Mouse (Mus musculus) kidney, adult 11 months (tissue): ENCODE measurements around the gene Tbc1d8b.
"Not testable (repeated sequence)": the region's sequence is repeated elsewhere in the genome, so short reads cannot be mapped to it uniquely, and the experiment has no call there.

Experiments used
- DNase-seq: peaks from one replicate; pipeline ENCODE4 v3.0.0; 2022

Gene Tbc1d8b

GRCm38 (mm10) chrX:139684775-139685695, at the start of gene Tbc1d8b:
Gene Tbc1d8b (plus strand): TSS chrX:139684996.
- peak; percentile 89 for DNase-seq

- DNase-seq = no peak
These were observed 45.1 kb upstream of the Tbc1d8b start for GRCm38 (mm10) chrX:139639744-139640143.

GRCm38 (mm10) chrX:139640418-139640817, 44.4 kb upstream of the Tbc1d8b start:
- DNase-seq = no peak

GRCm38 (mm10) chrX:139652226-139652625, 32.6 kb upstream of the Tbc1d8b start:
- DNase-seq = peak; percentile 12

- DNase-seq = no peak
These were observed 31.5 kb upstream of the Tbc1d8b start for GRCm38 (mm10) chrX:139653292-139653691.

- DNase-seq = no peak
These were observed 30.3 kb upstream of the Tbc1d8b start for GRCm38 (mm10) chrX:139654350-139655063.

- no peak for DNase-seq
These were observed 22.7 kb upstream of the Tbc1d8b start for GRCm38 (mm10) chrX:139662111-139662510.

- DNase-seq = no peak
These were observed 19.0 kb upstream of the Tbc1d8b start for GRCm38 (mm10) chrX:139665829-139666228.

- no peak for DNase-seq
These were observed 404 bp upstream of the Tbc1d8b start for GRCm38 (mm10) chrX:139684410-139684774.

GRCm38 (mm10) chrX:139714381-139714780, 29.6 kb downstream of the Tbc1d8b start, which contains the start of gene Gm15013:
Gene Gm15013 (minus strand): TSS chrX:139714481.
- no peak for DNase-seq

- no peak for DNase-seq
These were observed 37.6 kb downstream of the Tbc1d8b start for GRCm38 (mm10) chrX:139722350-139722749.

GRCm38 (mm10) chrX:139730541-139730940, 45.7 kb downstream of the Tbc1d8b start:
- DNase-seq = peak; percentile 43

- DNase-seq = no peak
These were observed 52.3 kb downstream of the Tbc1d8b start for GRCm38 (mm10) chrX:139737066-139737465.

- peak; percentile 7 for DNase-seq
These were observed 67.1 kb downstream of the Tbc1d8b start for GRCm38 (mm10) chrX:139751855-139752254.

GRCm38 (mm10) chrX:139758634-139759033, 73.8 kb downstream of the Tbc1d8b start:
- not testable (repeated sequence) for DNase-seq

GRCm38 (mm10) chrX:139762546-139762945, 77.8 kb downstream of the Tbc1d8b start:
- DNase-seq = no peak

GRCm38 (mm10) chrX:139769975-139770637, 85.3 kb downstream of the Tbc1d8b start:
- no peak for DNase-seq

- DNase-seq = no peak
These were observed 89.7 kb downstream of the Tbc1d8b start for GRCm38 (mm10) chrX:139774309-139775083.

- DNase-seq = no peak
These were observed 90.4 kb downstream of the Tbc1d8b start for GRCm38 (mm10) chrX:139775084-139775612.

- peak; percentile 37 for DNase-seq
These were observed 92.6 kb downstream of the Tbc1d8b start for GRCm38 (mm10) chrX:139777357-139777756.

GRCm38 (mm10) chrX:139778886-139779285, 94.1 kb downstream of the Tbc1d8b start:
- DNase-seq = no peak

GRCm38 (mm10) chrX:139779401-139779800, 94.6 kb downstream of the Tbc1d8b start:
- DNase-seq = no peak
